Mouse (Mus musculus) spleen, adult 2 months (tissue): ENCODE measurements at regions not wholly inside any gene's neighbourhood (a gene's known extent, or its start where the extent isn't known, plus 50 kb on each side); places are given as distances from the start of the nearest gene placed in this dataset.

ENCODE experiments used
- CTCF ChIP-seq: fragments of 200-500 bp; IDR thresholded peaks from 2 replicates; pipeline ENCODE4 v1.5.1; 2011; ENCODE audit warnings: mild to moderate bottlenecking, inconsistent platforms; ENCODE audit not compliant: insufficient read depth, insufficient read length, insufficient replicate concordance; ENCODE audit errors: extremely low read depth
- POLR2A ChIP-seq: fragments of 200-500 bp; IDR thresholded peaks from 2 replicates; pipeline ENCODE4 v1.6.1; 2011; ENCODE audit warnings: low read depth, low read length, inconsistent platforms

GRCm38 (mm10) chr12:118637214-118637613 lies 208.9 kb upstream of the Sp8 start:
- no peak for TF ChIP-seq CTCF
- TF ChIP-seq POLR2A: no peak
